Mouse (Mus musculus) cerebellum, postnatal 4 days (tissue): ENCODE measurements around the gene Nol6.

ENCODE experiments used
- DNase-seq, 2 experiments: peaks; one replicate each; pipeline ENCODE4 v3.0.0; 2022; ENCODE audit warnings: low spot score in 2 of 2, mixed read lengths in 1 of 2

Nol6 gene

DNA sequence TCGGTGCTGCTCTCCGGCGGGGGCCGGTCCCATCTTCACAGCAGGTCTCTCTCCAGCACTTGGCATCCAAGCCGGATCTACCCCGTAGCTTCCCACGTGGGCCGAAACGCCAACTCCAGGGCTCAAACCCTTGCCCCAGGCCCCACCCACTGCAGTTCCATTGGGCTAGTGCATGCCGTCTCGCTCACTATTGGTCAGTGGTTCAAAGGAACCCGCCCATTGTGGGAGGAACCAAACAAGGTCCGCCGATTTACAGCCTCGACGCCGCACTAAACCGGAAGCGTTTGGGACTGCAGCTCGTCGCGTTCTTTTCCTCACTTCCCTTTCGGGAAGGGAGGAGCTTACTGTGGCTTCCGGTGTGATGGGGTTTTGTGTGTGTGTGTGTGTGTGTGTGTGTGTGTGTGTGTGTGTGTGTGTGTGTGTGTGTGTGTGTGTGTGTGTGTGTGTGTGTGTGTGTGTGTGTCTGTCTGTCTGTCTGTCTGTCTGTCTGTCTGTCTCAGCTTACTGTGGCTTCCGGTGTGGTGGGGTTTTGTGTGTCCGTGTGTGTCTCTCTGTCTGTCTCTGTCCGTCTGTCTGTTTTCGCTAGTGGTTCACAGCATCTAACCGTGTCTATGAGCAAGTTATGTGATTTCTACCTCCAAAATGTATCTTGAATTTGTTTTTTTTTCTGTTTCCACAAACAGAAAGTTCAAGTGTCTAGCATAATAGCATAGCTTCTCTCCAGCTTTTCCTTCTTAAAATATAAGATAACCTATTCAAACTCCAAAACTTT lies at the start of gene Nol6:
Nol6 (minus strand) TSS at position 276 of the 772 bp plus-strand sequence.
- peak; percentile 87 to 96 for DNase-seq

DNA sequence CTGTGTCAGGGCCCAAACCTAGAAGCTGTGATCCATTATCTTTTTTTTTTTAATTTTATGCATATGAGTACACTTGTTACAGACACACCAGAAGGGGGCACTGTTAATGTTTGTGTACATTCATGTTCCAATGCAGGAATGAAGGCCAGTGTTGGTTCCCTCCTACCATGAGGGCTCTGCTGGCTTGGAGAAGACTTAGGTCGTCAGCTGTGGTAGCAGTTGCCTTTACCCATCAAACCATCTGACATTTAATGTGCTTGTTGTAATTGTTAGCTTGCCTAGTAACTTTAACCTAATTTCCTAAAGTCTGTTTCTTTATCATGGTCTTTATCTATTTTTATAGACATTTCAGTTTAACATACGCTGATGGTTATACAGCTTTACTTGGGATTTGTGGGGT lies 46.7 kb upstream of the Nol6 start:
- DNase-seq = no peak

DNA sequence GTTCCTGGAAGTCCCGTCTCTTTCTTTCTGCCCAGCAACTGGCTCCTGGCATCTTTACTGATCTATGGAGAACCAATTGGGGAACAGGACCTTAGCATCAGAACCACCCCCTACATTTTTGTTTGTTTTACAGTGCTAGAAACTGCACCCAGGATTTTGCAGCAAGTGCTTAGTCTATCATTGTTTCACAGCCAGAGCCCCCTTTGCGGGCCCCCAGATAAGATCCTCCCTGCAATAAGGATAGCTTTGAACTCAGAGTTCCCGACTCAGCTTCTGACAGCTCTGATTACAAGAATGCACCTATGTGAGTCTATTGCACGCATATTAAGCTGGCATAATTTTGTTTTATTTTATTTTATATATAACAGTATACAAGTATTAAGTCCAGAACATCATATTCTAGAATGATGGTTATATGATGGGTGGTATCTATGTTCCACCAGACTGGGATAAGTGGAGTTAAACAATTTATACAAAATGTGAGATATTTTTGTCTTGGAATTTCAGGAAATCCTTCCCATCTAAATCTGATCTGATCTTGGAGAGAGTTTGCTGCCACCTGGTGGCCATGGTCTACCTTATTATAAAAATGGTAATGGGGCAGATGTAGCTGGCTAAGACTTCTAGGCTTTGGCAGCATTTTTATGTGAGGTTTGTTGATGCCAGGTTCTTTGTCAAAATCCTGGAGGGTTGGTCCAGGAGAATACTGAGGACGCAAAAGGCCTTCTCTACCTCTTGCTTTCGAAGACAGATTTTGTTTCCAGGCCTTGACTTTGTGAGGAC lies 41.6 kb upstream of the Nol6 start:
- peak; percentile 65 to 84 for DNase-seq

DNA sequence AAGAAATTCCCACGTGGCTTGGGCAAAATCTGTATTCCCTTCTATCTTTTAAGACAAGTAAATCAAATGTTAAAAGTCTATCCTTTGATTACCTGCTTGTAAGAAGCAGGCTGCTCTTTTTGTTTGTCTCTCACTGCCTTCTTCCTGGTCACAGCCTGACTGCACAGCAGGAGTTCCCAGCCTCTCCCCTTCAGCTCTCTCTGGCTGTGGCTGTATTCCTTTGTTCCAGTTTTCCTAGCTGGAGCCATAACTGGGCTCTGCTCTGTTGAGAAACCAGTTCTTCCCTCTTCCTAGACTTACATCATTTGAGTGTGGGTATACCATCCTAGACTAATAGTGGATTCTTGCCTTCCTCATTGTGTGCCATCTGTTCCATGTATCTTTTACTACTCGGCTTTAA lies 40.7 kb upstream of the Nol6 start:
- no peak for DNase-seq

DNA sequence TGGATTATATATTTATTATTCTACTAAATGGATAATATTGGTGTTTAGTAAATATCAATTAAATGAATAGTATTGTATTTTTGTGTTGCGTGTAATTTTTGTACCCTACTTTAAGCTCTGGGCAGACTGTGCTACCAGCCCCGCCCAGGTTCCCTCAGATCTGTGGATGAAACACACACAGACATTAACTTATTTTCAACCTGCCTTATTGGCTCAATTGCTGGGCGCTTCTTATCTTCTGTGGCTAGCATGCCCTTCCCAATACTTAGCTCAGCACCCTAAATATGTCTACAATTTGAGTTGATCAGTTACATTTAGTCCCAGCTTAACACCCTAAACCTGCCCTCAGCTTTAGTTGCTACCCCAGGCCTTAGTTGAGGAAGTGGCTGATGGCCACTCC lies 37.0 kb upstream of the Nol6 start:
- DNase-seq = no peak

DNA sequence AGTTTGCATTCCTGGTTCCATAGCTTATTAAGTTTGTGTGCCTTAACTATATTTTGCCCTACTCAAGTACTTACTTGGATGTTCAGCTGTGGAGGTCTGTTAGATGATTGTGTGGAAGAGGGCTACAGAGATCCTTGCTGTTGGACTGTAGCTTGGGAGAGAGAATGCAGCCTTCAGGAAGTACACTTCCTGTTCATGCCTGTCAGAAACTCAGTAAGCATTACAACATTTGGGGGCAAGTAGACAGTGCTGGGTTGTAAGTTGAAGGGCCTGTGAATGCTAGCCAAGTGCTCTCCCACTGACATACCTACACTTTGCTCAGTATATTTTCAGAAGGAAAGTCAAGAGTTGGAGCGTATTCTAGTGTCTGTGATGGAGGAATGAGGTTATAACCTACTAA lies 34.0 kb upstream of the Nol6 start:
- no peak for DNase-seq

DNA sequence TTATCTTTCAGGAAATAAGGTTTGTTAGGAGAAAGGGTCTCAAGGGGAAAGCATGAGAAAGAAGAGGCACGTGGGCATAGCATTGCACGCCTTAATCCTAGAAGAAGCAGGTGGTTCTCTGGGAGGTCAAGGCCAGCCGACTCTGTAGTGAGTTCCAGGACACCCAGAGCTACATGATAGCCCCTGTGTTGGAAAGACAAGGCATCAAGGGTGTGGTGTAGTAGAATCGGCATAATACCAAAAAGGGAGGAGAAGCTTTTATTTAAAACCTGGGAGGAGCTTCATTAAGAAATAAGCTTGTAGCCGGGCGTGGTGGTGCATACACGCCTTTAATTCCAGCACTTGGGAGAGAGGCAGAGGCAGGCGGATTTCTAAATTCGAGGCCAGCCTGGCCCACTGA lies 32.7 kb upstream of the Nol6 start:
- no peak for DNase-seq

DNA sequence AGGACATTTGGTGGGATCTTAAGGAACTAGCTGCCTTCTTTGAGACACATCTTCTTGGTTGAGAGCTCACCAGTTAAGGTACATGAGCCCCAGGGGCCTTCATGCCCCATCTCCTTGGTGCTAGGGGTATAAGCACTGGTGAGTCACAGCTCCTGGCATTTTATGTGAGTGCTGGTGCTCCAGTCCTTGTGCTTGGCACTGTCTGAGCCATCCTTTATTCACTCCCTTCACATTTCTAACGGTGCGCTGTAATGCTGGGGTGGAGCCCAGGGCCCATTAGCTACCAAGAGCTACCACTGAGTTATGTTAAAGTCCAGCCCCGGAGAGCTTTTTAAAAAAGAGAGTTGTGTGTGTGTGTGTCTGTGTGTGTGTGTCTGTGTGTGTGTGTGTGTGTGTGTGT lies 28.9 kb upstream of the Nol6 start:
- DNase-seq = no peak

DNA sequence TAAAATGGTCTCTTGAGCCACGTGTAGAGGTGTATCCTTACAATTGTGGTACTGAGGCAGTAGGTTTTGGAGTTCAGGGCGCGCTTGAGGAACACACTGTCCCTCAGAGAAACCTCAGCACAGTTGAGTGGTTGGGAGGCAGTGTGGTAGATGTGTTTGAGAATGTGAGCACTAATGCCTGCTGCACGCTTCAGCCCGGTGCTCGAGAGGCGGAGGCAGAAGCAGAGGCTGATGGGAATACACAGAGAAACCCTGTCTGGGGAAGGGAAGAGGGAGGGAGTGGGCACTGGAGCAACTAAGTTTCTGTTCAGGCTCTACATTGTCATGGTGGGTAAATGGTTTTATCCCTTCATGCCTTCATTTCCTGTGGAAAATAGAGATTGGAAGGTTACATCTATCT lies 26.9 kb upstream of the Nol6 start:
- no peak for DNase-seq

DNA sequence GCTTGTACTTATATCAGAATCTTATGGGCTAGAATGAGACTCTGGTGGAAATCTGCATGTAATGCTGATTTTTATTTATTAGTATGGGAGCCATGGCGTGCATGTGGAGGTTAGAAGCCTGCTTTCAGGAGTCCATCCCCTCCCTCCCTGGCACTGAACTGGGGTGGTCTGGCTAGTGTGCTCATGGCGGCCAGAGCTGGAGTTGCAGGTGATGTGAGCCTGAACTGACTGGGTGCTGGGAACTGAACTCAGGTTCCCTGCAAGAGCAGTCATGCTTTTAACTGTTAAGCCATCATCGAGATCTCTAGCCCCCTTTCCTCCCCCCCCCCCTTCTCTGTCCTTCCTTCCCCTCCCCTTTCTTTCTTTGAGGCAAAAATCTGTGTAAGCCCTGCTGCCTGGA lies 25.6 kb upstream of the Nol6 start:
- no peak for DNase-seq

DNA sequence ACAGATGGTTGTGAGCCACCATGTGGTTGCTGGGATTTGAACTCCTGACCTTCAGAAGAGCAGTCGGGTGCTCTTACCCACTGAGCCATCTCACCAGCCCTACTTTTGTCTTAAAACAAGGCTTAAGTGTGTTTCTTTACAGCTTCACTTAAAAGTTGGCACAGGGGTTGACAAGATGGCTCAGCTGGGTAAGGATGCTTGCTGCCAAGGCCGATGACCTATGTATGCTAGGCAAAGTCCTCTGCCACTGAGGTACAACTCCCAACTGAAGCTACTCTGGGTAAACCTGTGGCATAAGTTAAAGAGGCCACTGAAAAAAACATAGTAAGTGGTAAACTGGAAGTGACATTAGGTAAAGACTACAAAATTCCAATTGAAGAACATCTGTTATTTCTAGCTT lies 18.3 kb upstream of the Nol6 start:
- no peak for DNase-seq

DNA sequence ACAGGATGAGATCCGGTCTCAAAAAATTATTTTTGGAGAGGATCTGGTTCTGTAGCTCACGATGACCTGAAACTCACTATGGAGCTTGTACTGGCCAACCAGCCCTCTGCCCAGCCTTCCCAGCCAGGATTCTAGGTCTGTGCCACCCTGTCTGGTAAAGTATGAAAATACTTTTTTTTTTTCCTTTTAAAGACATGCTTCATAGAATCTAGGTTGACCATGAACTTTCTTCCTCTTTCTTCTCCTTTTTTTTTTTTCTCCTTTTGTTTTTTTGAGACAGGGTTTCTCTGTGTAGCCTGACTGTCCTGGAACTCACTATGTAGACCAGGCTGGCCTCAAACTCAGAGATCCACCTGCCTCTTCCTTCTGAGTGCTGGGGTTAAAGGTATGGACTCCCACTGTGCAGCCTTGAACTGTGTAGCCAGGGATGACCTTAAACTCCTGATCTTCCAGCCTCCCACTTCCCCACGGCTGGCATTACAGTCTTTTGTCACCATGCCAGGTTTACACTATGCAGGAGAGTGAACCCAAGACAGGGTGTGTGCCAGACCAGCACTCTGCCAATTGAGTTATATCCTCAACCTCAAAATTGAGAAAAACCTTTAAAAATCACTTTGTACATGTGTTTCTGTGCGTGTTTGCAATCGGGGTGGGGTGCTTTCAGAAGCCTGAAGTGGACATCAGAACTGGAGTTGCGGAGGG lies 16.1 kb upstream of the Nol6 start:
- DNase-seq = no peak

DNA sequence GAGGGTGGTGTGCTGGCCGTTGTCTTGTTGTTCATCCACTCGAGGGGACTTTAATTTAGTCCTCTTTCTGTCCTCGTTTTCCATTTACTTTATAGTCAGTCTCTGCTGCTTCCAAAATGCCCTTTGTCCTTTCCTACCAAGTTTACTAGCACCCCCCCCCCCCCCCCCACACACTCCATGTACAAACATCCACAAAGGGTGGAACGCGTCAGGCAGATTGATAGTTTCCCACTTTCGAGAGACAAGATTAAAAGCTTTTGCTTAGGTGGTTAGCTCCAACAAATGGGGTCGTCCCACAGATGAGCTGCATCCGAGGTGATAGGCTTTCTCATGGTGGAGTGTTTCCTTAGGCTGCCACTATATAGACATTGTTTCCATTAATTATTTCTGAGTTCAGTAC lies 12.6 kb upstream of the Nol6 start:
- no peak for DNase-seq

DNA sequence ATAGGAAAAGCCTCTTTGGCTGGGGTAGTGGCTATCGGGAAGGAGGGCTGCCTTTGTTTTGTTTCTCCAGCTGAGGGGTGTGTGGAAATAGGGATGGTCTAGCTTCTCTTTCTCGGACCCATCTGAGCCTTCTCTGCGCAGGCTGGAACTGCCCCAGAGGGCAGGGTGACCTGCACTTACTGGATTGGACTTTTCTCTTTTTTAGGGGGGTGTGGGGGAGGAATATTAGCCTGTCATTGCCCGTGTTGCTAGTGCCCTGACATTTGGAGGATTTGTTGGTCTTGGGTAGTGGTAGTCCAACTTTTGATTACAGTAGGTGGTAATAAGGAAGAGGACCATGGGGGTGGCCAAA lies 12.2 kb upstream of the Nol6 start:
- DNase-seq = no peak

DNA sequence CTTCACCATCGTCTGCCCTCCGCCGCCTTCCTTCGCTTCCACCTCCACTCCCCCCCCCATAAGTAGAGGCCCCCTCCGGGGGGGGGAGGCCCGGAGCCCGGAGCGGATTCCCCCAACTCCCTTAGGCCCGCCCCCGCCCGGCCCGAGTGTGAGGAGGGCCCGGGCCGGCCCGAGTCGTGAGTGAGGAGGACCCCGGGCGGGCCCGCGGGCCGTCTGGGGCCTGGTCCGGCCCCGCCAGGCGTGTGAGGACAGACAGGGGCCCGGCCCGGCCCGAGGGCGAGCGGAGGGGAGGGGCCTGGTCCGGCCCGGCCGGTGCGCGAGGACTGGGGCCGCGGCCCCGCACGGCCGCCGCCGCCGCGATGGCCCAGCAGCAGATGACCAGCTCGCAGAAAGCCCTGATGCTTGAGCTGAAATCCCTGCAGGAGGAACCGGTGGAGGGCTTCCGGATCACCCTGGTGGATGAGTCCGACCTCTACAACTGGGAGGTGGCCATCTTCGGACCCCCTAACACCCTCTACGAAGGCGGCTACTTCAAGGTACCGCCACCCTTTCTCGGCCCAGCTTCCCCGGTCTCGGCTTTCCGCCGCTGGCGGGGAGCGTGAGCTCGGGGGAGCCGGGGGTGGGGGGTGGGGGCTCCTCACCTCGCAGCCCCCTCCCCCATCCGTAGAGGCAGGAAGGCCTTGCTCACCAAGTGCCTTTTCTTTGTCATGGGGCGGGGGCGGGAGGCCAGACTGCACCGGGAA lies 11.6 kb upstream of the Nol6 start, which contains the start of gene Ube2r2:
Ube2r2 (plus strand) TSS at position 33 of the 743 bp plus-strand sequence.
- peak in 1 of 2 experiments; percentile 60 for DNase-seq

DNA sequence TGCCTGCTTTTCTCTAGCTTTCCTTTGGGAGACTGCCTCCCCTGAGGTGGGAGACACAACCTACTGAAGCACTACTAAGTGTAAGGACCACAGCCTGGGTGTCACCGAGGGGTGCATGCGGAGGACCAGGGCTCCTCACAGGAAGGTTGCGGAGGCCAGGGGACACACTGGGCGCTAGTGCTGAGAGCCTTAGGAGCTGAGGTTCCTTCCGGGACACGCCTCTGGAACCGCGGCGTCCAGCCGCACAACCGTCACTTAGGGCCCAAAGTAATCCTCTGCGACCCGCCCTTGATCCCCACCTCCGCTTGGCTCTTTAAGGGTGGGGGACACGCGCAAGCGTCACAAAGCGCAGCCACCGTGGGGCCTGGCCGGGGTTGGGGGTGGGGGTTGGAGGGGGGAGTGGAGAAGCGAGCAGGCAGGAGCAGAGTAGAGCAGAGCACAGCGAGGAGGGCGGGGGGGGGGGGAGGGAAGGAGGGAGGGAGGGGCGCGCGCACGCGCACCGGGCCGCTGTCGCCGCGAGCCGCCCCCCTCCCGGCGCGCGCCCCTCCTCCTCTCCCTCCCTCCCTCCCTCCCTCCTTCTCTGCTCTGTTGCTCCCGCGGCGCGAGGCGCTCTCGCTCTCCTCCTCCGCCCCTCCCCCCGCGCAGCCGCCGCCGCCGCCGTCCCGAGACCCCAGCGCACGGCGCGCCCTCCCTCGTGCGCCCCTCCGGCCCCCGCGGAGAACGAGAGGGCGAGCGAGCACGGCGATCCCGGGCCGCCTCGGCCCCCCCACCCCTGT lies 10.9 kb upstream of the Nol6 start:
- peak; percentile 58 to 80 for DNase-seq

DNA sequence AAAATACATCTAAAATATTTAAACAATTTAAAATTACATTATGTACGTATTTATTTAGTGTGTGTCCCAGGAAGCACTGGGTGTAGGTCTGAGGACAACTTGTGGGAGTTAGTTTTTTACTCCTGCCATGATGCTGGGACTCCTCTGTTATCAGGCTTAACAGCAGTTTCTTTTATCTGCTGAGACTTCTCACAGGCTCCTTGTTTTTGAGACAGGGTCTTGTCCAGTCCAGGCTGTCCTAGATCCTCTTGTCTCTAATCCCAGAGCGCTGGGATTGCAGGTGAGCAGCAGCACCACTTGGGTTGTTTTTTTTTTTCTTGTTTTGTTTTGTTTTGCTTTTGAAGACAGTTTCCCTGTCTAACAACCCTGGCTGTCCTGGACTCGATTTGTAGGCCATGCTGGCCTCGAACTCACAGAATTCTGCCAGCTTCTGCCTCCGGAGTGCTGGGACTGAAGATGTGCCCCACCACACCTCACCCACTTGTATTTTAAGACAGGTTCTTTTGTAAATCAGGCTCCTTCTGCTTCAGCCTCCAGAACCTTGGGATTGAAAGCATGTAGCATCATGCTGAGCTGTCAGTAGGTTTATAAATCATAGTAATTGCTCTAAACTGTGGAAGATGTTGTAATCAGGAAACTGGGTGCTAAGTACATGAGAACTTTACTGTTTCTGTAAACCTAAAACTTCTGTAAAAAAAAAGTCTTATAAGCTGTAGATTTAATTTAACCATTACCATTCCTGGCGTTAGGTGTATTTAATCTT lies 9.5 kb upstream of the Nol6 start:
- no peak for DNase-seq

DNA sequence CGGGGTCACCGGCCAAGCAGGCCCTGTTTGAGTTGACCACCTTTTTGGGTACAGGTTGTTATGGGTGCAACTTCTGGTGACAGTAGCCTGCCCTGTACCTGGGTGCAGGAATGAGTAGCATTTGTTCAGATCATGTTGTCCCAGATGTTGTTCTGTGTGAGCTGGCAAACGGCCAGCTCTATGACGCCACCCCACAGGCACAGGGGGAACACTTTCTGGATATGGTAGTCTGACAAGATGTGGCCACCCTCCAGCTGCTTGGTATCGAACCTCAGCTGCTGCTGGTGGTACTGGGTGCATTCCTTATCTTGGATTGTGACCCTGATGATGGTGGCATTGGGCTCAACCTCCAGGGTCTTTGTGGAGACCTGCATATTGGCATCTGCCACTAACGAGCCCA lies 8.2 kb upstream of the Nol6 start:
- DNase-seq = no peak

DNA sequence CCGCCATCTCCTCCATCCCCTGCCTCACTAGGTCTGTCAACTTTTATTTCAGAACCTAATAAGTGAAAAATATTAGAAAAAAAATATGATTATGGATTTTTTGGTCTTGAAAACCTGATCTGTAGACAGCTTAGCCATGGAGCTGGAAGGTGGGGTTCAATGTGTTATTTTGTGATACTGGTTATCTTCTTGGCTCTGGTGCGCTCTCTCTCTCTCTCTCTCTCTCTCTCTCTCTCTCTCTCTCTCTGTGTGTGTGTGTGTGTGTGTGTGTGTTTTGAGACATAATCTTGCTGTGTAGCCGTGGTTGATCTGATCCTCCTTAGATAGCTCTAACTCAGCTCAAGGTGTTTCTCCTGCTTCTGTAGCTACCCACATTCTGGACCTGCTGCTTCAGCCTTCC lies 5.6 kb upstream of the Nol6 start:
- DNase-seq = no peak

DNA sequence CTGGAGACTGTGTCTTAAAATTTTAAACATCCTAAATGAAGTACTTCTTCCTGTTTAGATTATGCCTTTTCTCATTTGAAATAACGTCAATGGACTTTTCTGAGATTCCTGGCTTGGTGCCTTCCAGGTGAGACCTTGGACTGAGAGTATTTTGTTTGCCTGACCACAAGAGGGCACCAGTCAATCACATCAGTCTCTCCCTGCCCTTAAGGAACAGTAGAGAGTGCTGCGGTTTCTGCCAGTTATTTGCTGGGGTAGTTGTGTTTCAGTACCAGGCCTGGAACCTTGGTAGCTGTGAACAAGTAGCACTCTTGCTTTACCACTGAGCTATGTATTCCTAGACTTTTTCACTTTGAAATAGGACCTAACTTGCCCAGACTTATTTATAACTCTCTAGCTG lies 5.2 kb upstream of the Nol6 start:
- DNase-seq = peak in 1 of 2 experiments; percentile 34
